Mouse (Mus musculus) liver, embryonic 16.5 days (tissue): ENCODE measurements at regions not wholly inside any gene's neighbourhood (a gene's known extent, or its start where the extent isn't known, plus 50 kb on each side); places are given as distances from the start of the nearest gene placed in this dataset.

Experiments
- ATAC-seq: fragments of 200-750 bp; cut with Nextera tagmentation; 2 replicates; pipeline ENCODE4 v1.8.0; 2017; ENCODE audit warnings: low read depth, mild to moderate bottlenecking, moderate number of reproducible peaks, moderate library complexity
- H3K27ac ChIP-seq: fragments of 300-500 bp; sonication (generic); 2 replicates; pipeline ENCODE4 v1.5.1; 2014; ENCODE audit warnings: mild to moderate bottlenecking, low read length
- H3K27me3 ChIP-seq: fragments of 300-500 bp; sonication (generic); 2 replicates; pipeline ENCODE4 v1.6.1; 2014; ENCODE audit warnings: low read depth, low read length, mixed read lengths; ENCODE audit not compliant: control insufficient read depth, insufficient read depth
- H3K36me3 ChIP-seq: fragments of 300-500 bp; sonication (generic); 2 replicates; pipeline ENCODE4 v1.6.1; 2014; ENCODE audit warnings: mild to moderate bottlenecking; ENCODE audit not compliant: control insufficient read depth, insufficient read depth
- H3K4me1 ChIP-seq: fragments of 300-500 bp; sonication (generic); 2 replicates; pipeline ENCODE4 v1.6.1; 2014; ENCODE audit warnings: low read depth, low read length, mixed read lengths; ENCODE audit not compliant: control insufficient read depth
- H3K4me2 ChIP-seq: fragments of 300-500 bp; sonication (generic); 2 replicates; pipeline ENCODE4 v1.6.1; 2014; ENCODE audit warnings: low read depth, low read length, mixed read lengths
- H3K4me3 ChIP-seq: fragments of 300-500 bp; sonication (generic); 2 replicates; pipeline ENCODE4 v1.5.1; 2014; ENCODE audit warnings: low read depth, mild to moderate bottlenecking, low read length
- H3K9ac ChIP-seq: fragments of 300-500 bp; sonication (generic); 2 replicates; pipeline ENCODE4 v1.6.1; 2014; ENCODE audit warnings: low read depth, low read length
- H3K9me3 ChIP-seq: fragments of 300-500 bp; sonication (generic); replicated peaks from 2 replicates; pipeline ENCODE4 v1.6.1; 2016; ENCODE audit warnings: low read length; ENCODE audit not compliant: control insufficient read depth
- WGBS: fragments of 180-500 bp; shearing (Covaris S2); extraction: QIAGEN DNeasy Blood & Tissue Kit; methylation state at CpG from one replicate; pipeline ENCODE4 v1.1.7; 2014; ENCODE audit not compliant: insufficient replicate concordance; 5-methylcytosine and 5-hydroxymethylcytosine counted together

DNA sequence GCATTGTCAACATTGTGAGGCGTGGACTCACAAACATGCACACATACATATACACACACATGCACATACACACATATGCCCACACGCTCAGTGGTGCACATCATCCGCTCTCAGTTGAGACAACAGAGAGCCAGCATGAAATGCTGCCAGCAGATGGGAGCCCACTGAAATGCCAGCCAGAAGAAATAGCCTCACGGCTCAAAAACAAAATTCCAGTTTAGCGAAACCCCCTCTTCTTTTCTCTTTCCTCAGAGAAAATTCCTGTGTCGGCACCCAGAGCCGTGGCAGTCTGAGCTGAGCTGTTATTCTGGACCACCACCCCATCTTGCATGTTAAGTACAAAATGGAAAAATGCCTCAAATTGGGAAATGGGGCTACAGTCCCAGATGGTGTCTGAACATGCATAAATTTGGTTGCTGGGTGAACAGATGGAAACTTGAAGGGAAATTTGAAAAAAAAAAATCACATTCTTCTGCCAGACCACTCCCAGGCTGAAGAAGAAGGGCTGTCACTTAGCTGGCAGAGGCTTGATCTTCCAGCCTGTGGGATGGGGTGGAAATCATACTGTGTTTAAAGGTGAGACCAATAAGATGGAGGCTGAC, 72.9 kb upstream of the Vstm2b start:
- ATAC-seq: no peak
- Histone ChIP-seq H3K9ac (no peak overlapping the region), H3K36me3 (no peaks in the 10 kb centered on the region), H3K9me3 (no peaks in the 10 kb centered on the region), H3K4me1 (no peaks in the 10 kb centered on the region), H3K4me3 (no peak overlapping the region), H3K27ac (no peak overlapping the region), H3K27me3 (no peaks in the 10 kb centered on the region), H3K4me2 (no peak overlapping the region)
- WGBS: 64% methylated on average over 7 of the region's 7 CpGs

DNA sequence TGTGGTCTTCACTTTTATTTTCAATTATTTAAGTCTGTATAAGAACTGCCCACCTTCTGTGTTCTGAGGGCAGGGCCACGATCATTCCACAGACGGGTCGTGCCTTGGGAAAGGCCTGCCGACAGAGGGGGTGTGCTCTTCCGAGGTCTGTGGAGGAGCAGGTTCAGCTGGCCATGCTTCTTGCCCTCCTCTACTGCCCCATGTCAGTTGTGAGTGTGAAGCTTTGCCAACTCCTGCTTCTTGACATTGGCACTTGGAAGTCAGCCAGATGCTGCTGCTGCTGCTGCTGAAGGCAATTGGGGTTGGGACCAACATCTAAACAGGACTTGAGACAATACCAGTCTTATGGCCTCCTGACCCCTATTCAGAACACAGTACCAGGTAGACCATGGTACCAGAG, 68.6 kb upstream of the Vstm2b start:
- no peaks in the 10 kb centered on the region for H3K4me1 ChIP-seq
- no peak for ATAC-seq
- no peak overlapping the region for H3K9ac ChIP-seq
- no peak overlapping the region for H3K4me2 ChIP-seq
- H3K4me3 ChIP-seq: no peak overlapping the region
- H3K9me3 ChIP-seq: no peaks in the 10 kb centered on the region
- H3K36me3 ChIP-seq: no peaks in the 10 kb centered on the region
- H3K27ac ChIP-seq: no peak overlapping the region
- 66% methylated on average over 5 of the region's 5 CpGs for whole genome bisulfite sequencing
- H3K27me3 ChIP-seq: no peaks in the 10 kb centered on the region

DNA sequence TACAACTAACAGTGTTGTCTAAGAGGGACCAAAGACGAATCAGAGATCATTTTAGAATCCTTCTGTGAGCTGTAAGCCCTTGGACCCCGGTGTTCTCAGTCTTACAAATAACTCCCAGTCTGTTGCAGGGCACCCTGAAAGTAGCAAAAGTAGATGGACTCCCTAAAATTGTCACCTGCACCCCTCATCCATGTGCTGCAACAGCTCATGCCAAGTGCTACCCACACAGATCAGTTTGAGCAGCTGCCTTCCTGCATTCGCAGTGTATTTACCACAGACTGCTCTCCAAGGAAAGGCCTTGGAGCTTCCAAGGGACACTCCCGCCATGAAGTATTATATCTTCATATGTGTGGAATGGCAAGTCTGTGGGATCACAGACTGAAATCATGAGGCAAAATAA, 66.5 kb upstream of the Vstm2b start:
- ATAC-seq: no peak
- Histone ChIP-seq H3K36me3 (no peaks in the 10 kb centered on the region), H3K4me1 (no peaks in the 10 kb centered on the region), H3K4me3 (no peak overlapping the region), H3K27ac (no peak overlapping the region), H3K27me3 (no peaks in the 10 kb centered on the region), H3K9ac (no peak overlapping the region), H3K9me3 (no peaks in the 10 kb centered on the region), H3K4me2 (no peak overlapping the region)
- 50% methylated on average over 4 of the region's 4 CpGs for WGBS

DNA sequence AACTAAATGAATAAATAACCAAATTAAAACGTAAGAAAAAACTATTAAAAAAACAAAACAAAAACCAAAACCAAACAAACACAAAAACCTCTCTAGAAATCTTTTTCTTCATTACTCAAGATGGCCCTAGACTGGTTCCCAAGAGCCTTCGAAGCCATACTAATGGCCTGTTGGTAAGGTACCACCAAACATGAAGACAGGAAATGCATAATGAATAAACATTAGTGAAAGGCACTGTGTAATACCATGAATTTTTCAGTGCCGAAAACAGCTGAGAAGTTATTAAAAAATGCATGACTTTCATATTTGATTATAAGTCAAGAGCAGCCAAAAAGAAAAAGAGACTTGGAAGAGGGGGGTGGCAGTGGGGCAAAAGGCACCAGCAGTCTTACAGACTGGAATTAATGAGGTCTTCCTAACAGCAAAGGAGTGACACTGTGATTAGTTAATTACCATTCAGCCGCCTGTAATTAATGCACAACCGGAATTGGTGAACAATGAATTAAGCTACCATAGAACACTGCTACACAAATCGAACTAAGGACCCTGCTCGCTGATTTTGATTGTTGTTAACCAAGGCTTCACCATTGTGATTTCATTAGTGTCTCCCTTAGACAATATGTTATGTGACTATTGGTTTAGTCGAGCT, 55.7 kb upstream of the Vstm2b start:
- no peak overlapping the region for H3K27ac ChIP-seq
- no peaks in the 10 kb centered on the region for H3K4me1 ChIP-seq
- no peak overlapping the region for H3K9ac ChIP-seq
- 57% methylated on average over 8 of the region's 8 CpGs for WGBS
- no peaks in the 10 kb centered on the region for H3K27me3 ChIP-seq
- no peak overlapping the region for H3K4me3 ChIP-seq
- ATAC-seq: no peak
- H3K4me2 ChIP-seq: no peak overlapping the region
- H3K9me3 ChIP-seq: no peaks in the 10 kb centered on the region
- no peaks in the 10 kb centered on the region for H3K36me3 ChIP-seq

DNA sequence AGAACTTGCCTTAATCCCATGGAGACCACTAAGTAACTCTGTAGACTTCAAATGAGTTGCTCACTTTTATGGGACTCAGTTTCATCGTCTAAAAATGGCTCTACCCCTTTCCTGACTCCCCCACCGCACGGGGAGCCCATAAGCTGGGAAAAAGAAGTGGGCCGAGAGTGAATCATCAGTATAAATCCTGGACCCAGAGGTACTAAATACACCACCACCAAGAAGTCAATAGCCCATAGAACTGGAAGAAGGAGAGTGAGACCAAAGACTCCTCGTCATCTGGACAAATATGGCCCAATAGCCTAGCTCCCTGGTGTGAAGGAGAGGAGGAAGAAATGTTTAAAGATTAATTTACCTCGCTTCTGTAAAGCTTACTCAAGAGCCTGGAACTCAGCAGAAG, 51.6 kb upstream of the Vstm2b start:
- Histone ChIP-seq H3K27me3 (no peaks in the 10 kb centered on the region), H3K27ac (no peak overlapping the region), H3K9ac (no peak overlapping the region), H3K36me3 (no peaks in the 10 kb centered on the region), H3K4me1 (no peaks in the 10 kb centered on the region), H3K4me2 (no peak overlapping the region), H3K9me3 (no peaks in the 10 kb centered on the region), H3K4me3 (no peak overlapping the region)
- ATAC-seq: no peak
- 53% methylated on average over 6 of the region's 6 CpGs for WGBS
